In genomic region chr14:22497636-22498131, GRCm38 (mm10) we compare ENCODE assay signal across 17 mouse cellular contexts.
DNase-seq lines count a peak whose midpoint lies in the region.
"Had no signal": no experiment of that assay in that cellular context is flagged by ENCODE, and none has a peak within 500 bp of the region (broad histone marks: within the 10 kb centered on the region; RNA-seq: fewer than 3 reads in every experiment).

No protein-coding gene starts in this region.

- DNase-seq in layer of hippocampus, adult 18-20 months (ENCODE audit: low spot score in 2 of 2): peak; percentile 3 to 51
- DNase-seq in layer of hippocampus, postnatal 10 days (ENCODE audit: low spot score in 2 of 2): no peak
- peak; percentile 3 to 4 for DNase-seq in right cerebral cortex, adult 2 months (ENCODE audit: low spot score in 2 of 2)
- DNase-seq in right cerebral cortex, postnatal 4 days: no peak
- DNase-seq in layer of hippocampus, adult 9-10 months (ENCODE audit: low spot score): peak; percentile 5
- peak; percentile 11 for DNase-seq in right cerebral cortex, postnatal 25 days
- DNase-seq in urinary bladder, adult 2 months (ENCODE audit: low spot score): no peak
- no peak for DNase-seq in adrenal gland, postnatal 4 days (ENCODE audit: low spot score in 2 of 2)
- DNase-seq: adrenal gland, adult 2 months; B cell, adult 2 months; cerebellum, adult 11 months; cerebellum, adult 9-10 months; cerebellum, postnatal 36 days; gastrocnemius, postnatal 10 days; kidney, adult 2 months; kidney, postnatal 4 days; lung, postnatal 4 days had no signal

Comparison
In these comparisons a context has a peak if more than half of its experiments do, and no peak if none do; other contexts are left out.
1. DNase-seq: peak in layer of hippocampus, adult 18-20 months (2 of 2), right cerebral cortex, adult 2 months (2 of 2), layer of hippocampus, adult 9-10 months (single experiment) and right cerebral cortex, postnatal 25 days (single experiment); none in layer of hippocampus, postnatal 10 days (0 of 2), right cerebral cortex, postnatal 4 days (single experiment), urinary bladder, adult 2 months (single experiment) and adrenal gland, postnatal 4 days (0 of 2).